Mouse (Mus musculus) ES-E14 (cell line): ENCODE data around the gene Snx32. TPM values are rescaled to one million over a fixed set of nuclear protein-coding genes. Genes with fewer than 3 reads are reported as not detected.

Experiments used
- DNase-seq: peaks from one replicate; pipeline ENCODE4 v3.0.0-alpha.2; 2013; ENCODE audit warnings: low read depth, low spot score
- H3K27ac ChIP-seq: 2 replicates; pipeline ENCODE4 v1.5.1; 2012; ENCODE audit warnings: low read depth, mild to moderate bottlenecking, low read length, moderate library complexity, mixed read lengths; ENCODE audit not compliant: poor library complexity, insufficient read depth, severe bottlenecking
- H3K36me3 ChIP-seq: 2 replicates; pipeline ENCODE4 v1.6.1; 2012; ENCODE audit warnings: mild to moderate bottlenecking, low read length, moderate library complexity, mixed read lengths; ENCODE audit not compliant: control insufficient read depth, poor library complexity, insufficient read depth, severe bottlenecking
- H3K4me1 ChIP-seq, 2 experiments: fragments of 150-350 bp in 1 of 2; sonication (generic) in 1 of 2; 2 replicates each; pipeline ENCODE4 v1.6.1; 2012; ENCODE audit warnings: low read length in 2 of 2, mild to moderate bottlenecking in 1 of 2, mixed read lengths in 1 of 2; ENCODE audit not compliant: control insufficient read depth in 2 of 2, insufficient read depth in 2 of 2, poor library complexity in 1 of 2
- H3K4me3 ChIP-seq, 2 experiments: fragments of 150-350 bp in 1 of 2; sonication (generic) in 1 of 2; 2 replicates each; pipeline ENCODE4 v1.5.1; 2012; ENCODE audit warnings: low read length in 2 of 2, low read depth in 1 of 2, mild to moderate bottlenecking in 1 of 2, mixed read lengths in 1 of 2; ENCODE audit not compliant: insufficient read depth in 1 of 2, poor library complexity in 1 of 2, severe bottlenecking in 1 of 2
- H3K9ac ChIP-seq: 2 replicates; pipeline ENCODE4 v1.6.1; 2012; ENCODE audit warnings: low read depth, mild to moderate bottlenecking, low read length, mixed read lengths; ENCODE audit not compliant: poor library complexity, insufficient read depth, severe bottlenecking
- H3K9me3 ChIP-seq: fragments of 150-350 bp; sonication (generic); 2 replicates; pipeline ENCODE4 v1.6.1; 2012; ENCODE audit warnings: low read depth, mild to moderate bottlenecking, low read length; ENCODE audit not compliant: control insufficient read depth, insufficient read depth
- CHD2 ChIP-seq: IDR thresholded peaks from 2 replicates; pipeline ENCODE4 v1.6.1; 2014; ENCODE audit warnings: mild to moderate bottlenecking, low read depth, low read length, inconsistent platforms
- HCFC1 ChIP-seq: IDR thresholded peaks from 2 replicates; pipeline ENCODE4 v1.6.1; 2012; ENCODE audit warnings: low read length, inconsistent platforms, borderline replicate concordance; ENCODE audit not compliant: insufficient read depth
- MAFK ChIP-seq: IDR thresholded peaks from 2 replicates; pipeline ENCODE4 v1.6.1; 2014; ENCODE audit warnings: mild to moderate bottlenecking, low read depth, low read length, inconsistent platforms; ENCODE audit not compliant: insufficient read depth
- ZC3H11A ChIP-seq: IDR thresholded peaks from 2 replicates; pipeline ENCODE4 v1.6.1; 2012; ENCODE audit warnings: low read depth, mild to moderate bottlenecking, inconsistent platforms, low read length, borderline replicate concordance
- ZNF384 ChIP-seq: IDR thresholded peaks from 2 replicates; pipeline ENCODE4 v1.6.1; 2012; ENCODE audit warnings: low read depth, low read length, inconsistent platforms
- in situ Hi-C, 2 experiments: fragments of 600-800 bp; cut with MboI; formaldehyde crosslinking; loops; one replicate each; pipeline ENCODE4 v1.15.1; 2025; ENCODE audit warnings: low sequenced_read_pairs in 2 of 2, inconsistent platforms in 1 of 2; ENCODE audit not compliant: unreplicated experiment in 2 of 2
- total RNA-seq: library from RNA; depleted of rRNA; stranded (reverse); fragments of 300-350 nt; gene quantifications from 2 replicates; pipeline ENCODE4 v1.2.3, GENCODE M21; 2012

The Snx32 gene
- total RNA-seq, 1 experiment: 3.3 TPM

DNA sequence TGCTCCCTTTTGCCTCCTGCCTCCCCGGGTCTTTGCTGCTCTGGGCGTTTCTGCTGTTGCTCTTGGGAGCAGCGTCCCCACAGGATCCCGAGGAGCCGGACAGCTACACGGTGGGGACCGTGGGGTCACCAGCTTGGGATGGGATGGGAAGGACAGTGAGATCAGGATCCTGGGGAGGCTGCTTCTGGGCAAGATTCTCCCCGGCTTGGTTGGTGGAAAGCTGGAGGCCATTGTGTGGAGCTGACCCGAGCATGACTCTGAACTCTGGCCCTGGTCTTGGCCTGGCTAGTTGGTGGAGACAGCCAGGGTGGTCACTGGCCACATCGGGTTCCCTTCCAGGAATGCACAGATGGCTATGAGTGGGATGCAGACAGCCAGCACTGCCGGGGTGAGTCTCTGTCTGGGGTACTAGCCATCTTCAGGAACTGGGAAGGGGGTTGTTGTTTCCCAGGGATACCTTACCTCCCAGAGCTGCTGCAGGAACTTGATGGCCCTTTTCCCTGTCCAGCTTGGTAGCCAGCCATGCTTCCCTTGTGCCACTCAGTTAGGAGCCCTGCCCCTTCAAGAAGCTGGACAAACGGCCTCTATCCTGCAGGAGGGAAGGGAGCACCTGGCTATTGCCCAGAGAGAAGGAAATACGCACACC is 35.1 kb downstream of the Snx32 start:
- H3K9me3 ChIP-seq: no peaks in the 10 kb centered on the region
- TF ChIP-seq MAFK (no peak), ZNF384 (no peak)
- H3K4me1 ChIP-seq: 0 out of 4 replicates have a peak, but pooled peaks cover 0 to 2% of the 10 kb centered on the region in 2 experiments
- in situ Hi-C loops: no loop called here
- H3K36me3 ChIP-seq: no peaks in the 10 kb centered on the region
- no peak overlapping the region for H3K27ac ChIP-seq
- H3K4me3 ChIP-seq: peak overlapping the region; percentile 76 to 81; a peak in 3 of 4 replicates
- DNase-seq: no peak
- H3K9ac ChIP-seq: peak overlapping the region; percentile 61

DNA sequence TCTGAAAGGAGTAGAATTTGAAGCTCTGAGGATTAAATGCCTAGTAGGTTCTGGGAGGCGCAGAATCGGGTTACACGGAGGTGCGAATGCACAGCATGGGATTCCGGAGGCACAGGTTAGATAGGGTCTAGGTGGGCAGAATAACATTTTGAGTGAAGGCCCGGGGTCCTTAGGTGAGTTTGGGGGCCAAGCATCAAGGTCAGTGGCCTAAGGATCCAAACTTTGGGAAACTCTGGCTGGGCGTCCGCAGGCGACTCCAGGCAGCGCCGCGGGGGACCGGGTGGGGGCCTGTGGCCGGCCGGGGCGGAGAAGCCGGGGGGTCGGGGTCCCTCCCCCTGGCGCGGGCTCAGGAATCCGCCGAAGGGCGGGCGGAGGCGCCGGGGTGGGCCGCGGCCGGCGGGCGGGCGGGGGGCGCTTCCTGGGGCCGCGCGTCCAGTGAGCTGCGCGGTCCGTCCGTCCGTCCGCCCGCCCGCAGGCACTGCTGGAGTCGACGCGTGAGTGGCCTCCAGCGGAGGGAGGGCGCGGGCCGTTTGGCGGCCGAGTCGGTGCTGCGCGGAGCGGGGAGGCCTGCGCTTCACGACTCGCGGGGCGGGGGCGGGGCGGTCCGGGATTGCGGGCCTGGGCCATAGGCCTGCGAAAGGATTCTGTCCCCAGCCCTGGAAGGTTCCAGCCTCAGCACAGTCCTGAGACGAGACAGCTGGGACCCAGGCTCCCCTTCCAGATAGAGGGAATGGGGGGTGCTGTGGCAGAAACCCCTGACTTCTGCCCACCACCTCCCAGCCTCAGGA is 35.9 kb downstream of the Snx32 start:
- no peak overlapping the region for H3K27ac ChIP-seq
- 0 out of 4 replicates have a peak, but pooled peaks cover 0 to 2% of the 10 kb centered on the region in 2 experiments for H3K4me1 ChIP-seq
- H3K4me3 ChIP-seq: peak overlapping the region; percentile 76 to 81
- TF ChIP-seq MAFK (no peak), ZC3H11A (no peak), ZNF384 (no peak), CHD2 (no peak), HCFC1 (no peak)
- in situ Hi-C loops: no loop called here
- H3K36me3 ChIP-seq: no peaks in the 10 kb centered on the region
- DNase-seq: no peak
- H3K9ac ChIP-seq: peak overlapping the region; percentile 61
- H3K9me3 ChIP-seq: no peaks in the 10 kb centered on the region

DNA sequence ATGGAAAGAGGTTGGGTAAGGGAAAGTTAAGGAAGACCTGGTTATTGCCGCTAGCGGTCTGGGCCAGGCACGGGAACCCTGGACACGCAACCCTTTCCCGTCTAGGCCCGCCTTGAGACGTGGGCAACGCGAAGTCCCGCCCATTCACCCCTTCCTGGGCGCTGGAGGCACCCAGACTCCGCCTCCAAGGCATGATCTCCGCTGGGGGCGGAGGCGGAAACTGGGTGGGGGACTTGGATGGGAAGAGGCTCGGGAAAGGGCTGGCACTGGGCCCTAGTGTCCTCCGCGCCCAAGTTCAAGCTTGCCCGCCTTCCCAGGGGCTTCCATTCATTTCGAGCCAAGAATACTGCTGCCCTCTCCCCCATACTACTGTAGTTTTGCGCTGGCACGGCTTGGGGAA is 36.6 kb downstream of the Snx32 start, which contains the start of gene Efemp2:
Gene Efemp2, plus strand, starts transcription at position 235 of the 400 bp plus-strand sequence.
- H3K36me3 ChIP-seq: no peaks in the 10 kb centered on the region
- DNase-seq: peak; percentile 69
- peak within 1 kb of the TSS; percentile 76 to 81 for H3K4me3 ChIP-seq
- H3K9ac ChIP-seq: peak within 1 kb of the TSS; percentile 61
- H3K4me1 ChIP-seq: 0 out of 4 replicates have a peak, but pooled peaks cover 0 to 2% of the 10 kb centered on the region in 2 experiments
- TF ChIP-seq HCFC1 (no peak), MAFK (no peak), ZC3H11A (no peak), CHD2 (no peak), ZNF384 (no peak)
- H3K27ac ChIP-seq: no peak within 1 kb of the TSS
- no peaks in the 10 kb centered on the region for H3K9me3 ChIP-seq
- in situ Hi-C loops: no loop called here

DNA sequence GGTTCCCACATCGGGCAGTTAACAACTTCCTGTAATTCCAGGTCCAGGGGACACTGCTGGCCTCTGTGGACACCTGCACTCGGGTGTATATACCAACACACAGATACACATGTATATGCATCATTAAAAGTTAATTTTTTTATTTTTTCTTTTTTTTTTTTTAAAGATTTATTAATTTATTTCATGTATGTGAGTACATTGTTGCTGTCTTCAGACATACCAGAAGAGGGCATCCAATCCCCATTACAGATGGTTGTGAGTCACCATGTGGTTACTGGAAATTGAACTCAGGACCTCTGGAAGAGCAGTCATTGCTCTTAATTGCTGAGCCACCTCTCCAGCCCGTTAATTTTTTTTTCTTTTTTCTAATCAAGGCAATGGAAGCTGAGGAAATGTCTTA is 37.5 kb downstream of the Snx32 start:
- DNase-seq: no peak
- H3K4me3 ChIP-seq: no peak overlapping the region
- in situ Hi-C loops: no loop called here

More for the DNA sequence above, 37.5 kb downstream of the Snx32 start:
- Histone ChIP-seq H3K9ac (no peak overlapping the region), H3K27ac (no peak overlapping the region), H3K36me3 (no peaks in the 10 kb centered on the region), H3K9me3 (no peaks in the 10 kb centered on the region), H3K4me1 (peaks cover 3 to 4% of the 10 kb centered on the region in 2 experiments; a peak in 2 of 4 replicates)
- TF ChIP-seq MAFK (no peak), ZC3H11A (no peak), CHD2 (no peak), ZNF384 (no peak), HCFC1 (no peak)
